Mouse (Mus musculus): Measurements from ENCODE around the gene Tmem233. TPM values are rescaled to one million over a fixed set of nuclear protein-coding genes. Genes with fewer than 3 reads are reported as not detected.

The Tmem233 gene
- polyA plus RNA-seq, 1 experiment from 2014 or later, result not detected

GRCm38 (mm10) chr5:116024327-116024739 lies 58.7 kb downstream of the Tmem233 start, which contains the start of gene Prkab1:
Prkab1 (minus strand) TSS chr5:116024508.
- no peaks in the 10 kb centered on the region for H3K9me3 ChIP-seq (replicated peaks; ENCODE audit: low read length)
- H3K4me2 ChIP-seq (ENCODE audit: low read length), result peak within 1 kb of the TSS; percentile 89
- peak; percentile 75 for TF ChIP-seq CTCF (IDR thresholded peaks at IDR 0.05; ENCODE audit: low read depth)
- H3K36me3 ChIP-seq (ENCODE audit: insufficient read depth, low read length), result peaks cover 20% of the 10 kb centered on the region
- peak; percentile 96 for ATAC-seq (replicated peaks; ENCODE audit: low FRiP score, low read depth)
- WGBS, result under 1% methylated on average over 44 of the region's 46 CpGs
- H3K9ac ChIP-seq (ENCODE audit: low read depth, low read length), result peak within 1 kb of the TSS; percentile 82
- peak within 1 kb of the TSS; percentile 72 for H3K4me3 ChIP-seq (replicated peaks; ENCODE audit: low read depth, low read length)
- DNase-seq (ENCODE audit: low spot score), result peak; percentile 100
- H3K27me3 ChIP-seq (ENCODE audit: insufficient read depth, low read length), result no peaks in the 10 kb centered on the region
- H3K27ac ChIP-seq, result peak within 1 kb of the TSS; percentile 94
- H3K4me1 ChIP-seq (replicated peaks; ENCODE audit: insufficient read depth, low read length), result peaks cover 18% of the 10 kb centered on the region; the same call in 1 of the 2 replicates

DNA sequence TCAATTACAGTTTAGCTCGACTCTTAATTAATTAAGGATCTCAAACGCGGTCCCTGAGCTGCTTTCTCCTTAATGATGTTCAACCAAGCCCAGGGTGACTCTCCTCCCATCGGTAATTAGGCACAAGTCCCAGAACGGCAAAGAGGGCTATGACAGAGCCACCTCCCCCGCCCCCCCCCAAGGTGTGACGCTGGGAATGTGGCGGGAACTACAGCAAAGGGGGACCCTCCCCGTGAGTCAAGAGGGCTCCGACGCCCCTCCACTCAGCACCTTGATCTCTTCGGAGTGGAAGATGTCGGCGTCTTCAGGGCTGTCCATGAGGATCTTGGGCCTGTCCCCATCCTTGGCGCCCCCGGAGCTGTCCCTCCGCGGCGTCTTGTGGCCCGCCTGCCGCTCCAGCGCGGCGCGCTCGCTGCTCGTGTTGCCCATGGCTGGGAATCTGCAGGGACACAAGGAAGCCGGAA lies 59.2 kb downstream of the Tmem233 start:
- DNase-seq (ENCODE audit: low spot score) (no peak), ATAC-seq (replicated peaks; ENCODE audit: low FRiP score, low read depth) (peak; percentile 51; the same call in 1 of the 2 replicates)
- Histone ChIP-seq H3K4me1 (replicated peaks; ENCODE audit: insufficient read depth, low read length) (peaks cover 18% of the 10 kb centered on the region; the same call in 1 of the 2 replicates), H3K9me3 (replicated peaks; ENCODE audit: low read length) (no peaks in the 10 kb centered on the region), H3K36me3 (ENCODE audit: insufficient read depth, low read length) (peaks cover 23% of the 10 kb centered on the region), H3K27ac (peak overlapping the region; percentile 94), H3K4me2 (ENCODE audit: low read length) (peak overlapping the region; percentile 89), H3K4me3 (replicated peaks; ENCODE audit: low read depth, low read length) (peak overlapping the region; percentile 72), H3K27me3 (ENCODE audit: insufficient read depth, low read length) (no peaks in the 10 kb centered on the region), H3K9ac (ENCODE audit: low read depth, low read length) (peak overlapping the region; percentile 82)
- WGBS, result under 1% methylated on average over 27 of the region's 28 CpGs
- TF ChIP-seq CTCF (IDR thresholded peaks at IDR 0.05; ENCODE audit: low read depth), result no peak

- Histone ChIP-seq H3K4me2 (ENCODE audit: low read length) (peak overlapping the region; percentile 89), H3K9me3 (replicated peaks; ENCODE audit: low read length) (no peaks in the 10 kb centered on the region), H3K36me3 (ENCODE audit: insufficient read depth, low read length) (peaks cover 27% of the 10 kb centered on the region), H3K4me3 (replicated peaks; ENCODE audit: low read depth, low read length) (peak overlapping the region; percentile 72), H3K4me1 (replicated peaks; ENCODE audit: insufficient read depth, low read length) (peaks cover 18% of the 10 kb centered on the region; the same call in 1 of the 2 replicates), H3K9ac (ENCODE audit: low read depth, low read length) (peak overlapping the region; percentile 82), H3K27ac (peak overlapping the region; percentile 94), H3K27me3 (ENCODE audit: insufficient read depth, low read length) (no peaks in the 10 kb centered on the region)
- WGBS, result 14% methylated on average over 8 of the region's 8 CpGs
- no peak for ATAC-seq (replicated peaks; ENCODE audit: low FRiP score, low read depth)
- peak; percentile 46 for DNase-seq (ENCODE audit: low spot score)
- no peak for TF ChIP-seq CTCF (IDR thresholded peaks at IDR 0.05; ENCODE audit: low read depth)
Measured at GRCm38 (mm10) chr5:116023251-116023661, 59.8 kb downstream of the Tmem233 start.

DNA sequence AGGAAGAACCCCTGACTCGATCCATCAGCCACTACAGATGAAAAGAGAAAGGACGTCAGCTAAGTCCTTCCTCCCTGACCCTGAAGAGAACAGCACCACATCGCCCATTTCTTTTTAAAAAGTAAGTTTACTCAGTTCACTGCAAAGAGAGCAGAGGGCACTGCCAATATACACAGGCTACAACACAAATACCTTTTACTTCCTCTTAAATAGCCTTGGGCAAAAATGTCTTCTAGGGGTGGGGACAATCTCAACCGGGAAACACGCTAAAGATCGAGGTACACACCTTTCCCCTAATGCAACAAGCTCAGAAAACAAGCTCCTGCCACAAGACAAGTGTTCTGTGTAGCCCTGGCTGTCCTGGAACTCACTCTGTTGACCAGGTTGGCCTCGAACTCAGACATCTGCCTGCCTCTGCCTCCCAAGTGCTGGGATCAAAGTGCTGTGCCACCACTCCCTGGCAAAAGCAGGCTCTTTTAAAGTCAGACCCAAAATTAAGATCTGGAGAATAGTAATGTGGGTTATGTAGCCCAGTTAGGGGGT lies 60.3 kb downstream of the Tmem233 start:
- Histone ChIP-seq H3K9ac (ENCODE audit: low read depth, low read length) (peak overlapping the region; percentile 82; the same call in 1 of the 2 replicates), H3K4me1 (replicated peaks; ENCODE audit: insufficient read depth, low read length) (peaks cover 18% of the 10 kb centered on the region; the same call in 1 of the 2 replicates), H3K4me2 (ENCODE audit: low read length) (peak overlapping the region; percentile 89), H3K36me3 (ENCODE audit: insufficient read depth, low read length) (peaks cover 32% of the 10 kb centered on the region), H3K4me3 (replicated peaks; ENCODE audit: low read depth, low read length) (peak overlapping the region; percentile 72), H3K27me3 (ENCODE audit: insufficient read depth, low read length) (no peaks in the 10 kb centered on the region), H3K27ac (peak overlapping the region; percentile 94), H3K9me3 (replicated peaks; ENCODE audit: low read length) (no peaks in the 10 kb centered on the region)
- TF ChIP-seq CTCF (IDR thresholded peaks at IDR 0.05; ENCODE audit: low read depth), result no peak
- ATAC-seq (replicated peaks; ENCODE audit: low FRiP score, low read depth) (no peak), DNase-seq (ENCODE audit: low spot score) (no peak)
- 70% methylated on average over 7 of the region's 7 CpGs for WGBS

- 88% methylated on average over 12 of the region's 12 CpGs for WGBS
- no peak for TF ChIP-seq CTCF (IDR thresholded peaks at IDR 0.05; ENCODE audit: low read depth)
- H3K4me3 ChIP-seq (replicated peaks; ENCODE audit: low read depth, low read length), result 0 out of 2 replicates have a peak overlapping the region, but pooled peaks have one; percentile 72
- DNase-seq (ENCODE audit: low spot score) (no peak), ATAC-seq (replicated peaks; ENCODE audit: low FRiP score, low read depth) (no peak)
- H3K9me3 ChIP-seq (replicated peaks; ENCODE audit: low read length), result no peaks in the 10 kb centered on the region
- H3K9ac ChIP-seq (ENCODE audit: low read depth, low read length), result 0 out of 2 replicates have a peak overlapping the region, but pooled peaks have one; percentile 5
- 0 out of 2 replicates have a peak overlapping the region, but pooled peaks have one; percentile 94 for H3K27ac ChIP-seq
- H3K27me3 ChIP-seq (ENCODE audit: insufficient read depth, low read length), result no peaks in the 10 kb centered on the region
- H3K4me2 ChIP-seq (ENCODE audit: low read length), result peak overlapping the region; percentile 89; the same call in 1 of the 2 replicates
- H3K36me3 ChIP-seq (ENCODE audit: insufficient read depth, low read length), result peaks cover 38% of the 10 kb centered on the region
- peaks cover 18% of the 10 kb centered on the region; the same call in 1 of the 2 replicates for H3K4me1 ChIP-seq (replicated peaks; ENCODE audit: insufficient read depth, low read length)
Measured at GRCm38 (mm10) chr5:116022131-116022530, 60.9 kb downstream of the Tmem233 start.

DNA sequence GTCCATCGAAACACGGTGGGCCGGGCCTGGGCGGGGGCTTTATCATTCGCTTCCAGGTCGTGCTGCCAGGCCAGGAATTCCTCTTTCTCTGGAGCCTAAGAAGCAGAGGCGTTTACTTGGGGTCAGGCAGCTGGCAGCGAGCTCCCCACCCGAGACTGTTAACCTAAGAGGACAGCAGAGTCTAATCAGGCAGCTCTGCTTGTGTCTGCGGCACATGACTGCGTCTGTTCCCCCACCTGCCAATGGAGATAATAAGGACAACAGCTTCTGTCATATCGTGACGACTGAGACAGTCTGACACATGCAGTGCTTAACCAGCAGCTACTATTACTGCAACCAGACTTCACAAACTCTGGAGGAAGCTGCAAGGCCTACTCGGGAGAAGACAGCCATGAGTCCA lies 61.5 kb downstream of the Tmem233 start:
- WGBS, result 89% methylated on average over 14 of the region's 14 CpGs
- H3K9me3 ChIP-seq (replicated peaks; ENCODE audit: low read length), result no peaks in the 10 kb centered on the region
- no peak overlapping the region for H3K4me3 ChIP-seq (replicated peaks; ENCODE audit: low read depth, low read length)
- H3K36me3 ChIP-seq (ENCODE audit: insufficient read depth, low read length), result peaks cover 44% of the 10 kb centered on the region
- no peak overlapping the region for H3K9ac ChIP-seq (ENCODE audit: low read depth, low read length)
- H3K4me1 ChIP-seq (replicated peaks; ENCODE audit: insufficient read depth, low read length), result peaks cover 18% of the 10 kb centered on the region; the same call in 1 of the 2 replicates
- no peaks in the 10 kb centered on the region for H3K27me3 ChIP-seq (ENCODE audit: insufficient read depth, low read length)
- TF ChIP-seq CTCF (IDR thresholded peaks at IDR 0.05; ENCODE audit: low read depth), result no peak
- ATAC-seq (replicated peaks; ENCODE audit: low FRiP score, low read depth), result no peak
- no peak overlapping the region for H3K27ac ChIP-seq
- no peak for DNase-seq (ENCODE audit: low spot score)
- H3K4me2 ChIP-seq (ENCODE audit: low read length), result 0 out of 2 replicates have a peak overlapping the region, but pooled peaks have one; percentile 89
